In the genomic region with DNA sequence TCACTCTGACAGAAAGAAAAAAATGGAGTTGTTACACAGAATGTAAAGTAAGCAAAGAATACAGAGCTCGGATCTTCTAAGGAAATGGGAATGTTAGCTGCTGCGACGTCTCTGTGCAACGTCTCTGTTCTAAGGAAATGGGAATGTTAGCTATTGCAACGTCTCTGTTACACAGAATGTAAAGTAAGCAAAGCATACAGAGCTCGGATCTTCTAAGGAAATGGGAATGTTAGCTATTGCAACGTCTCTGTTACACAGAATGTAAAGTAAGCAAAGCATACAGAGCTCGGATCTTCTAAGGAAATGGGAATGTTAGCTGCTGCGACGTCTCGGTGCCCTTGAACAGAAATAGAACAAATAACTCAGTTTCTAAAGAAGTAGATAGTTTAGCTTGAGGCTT, we compare ENCODE assay signal across 5 mouse cellular contexts. TPM values are rescaled to one million over a fixed set of nuclear protein-coding genes. Genes with fewer than 3 reads are reported as not detected.
"Had no signal": no experiment of that assay in that cellular context is flagged by ENCODE, and none has a peak within 500 bp of the region (broad histone marks: within the 10 kb centered on the region; RNA-seq: fewer than 3 reads in every experiment).

No protein-coding gene starts in this region.

RNA-seq across cellular contexts. Expression of gene Steap4, which starts 26.8 kb away (rescaled TPM):
- total RNA-seq: megakaryocyte progenitor cell, adult 5-6 weeks; monocyte, adult 5-6 weeks had no signal
- polyA plus RNA-seq: macrophage; midbrain, embryonic 15.5 days; neural tube, embryonic 14.5 days had no signal
